Mouse (Mus musculus) thymus, postnatal 4 days (tissue): Measurements from ENCODE around the gene Dbn1.

Experiments
- DNase-seq: peaks from one replicate; pipeline ENCODE4 v3.0.0; 2021

Gene Dbn1

GRCm38 (mm10) chr13:55475750-55476149 lies 12.2 kb downstream of the Dbn1 start:
- DNase-seq: no peak

GRCm38 (mm10) chr13:55474621-55475069 lies 13.3 kb downstream of the Dbn1 start:
- no peak for DNase-seq

GRCm38 (mm10) chr13:55473961-55474360 lies 13.9 kb downstream of the Dbn1 start:
- no peak for DNase-seq

- DNase-seq: peak; percentile 72
Observed at GRCm38 (mm10) chr13:55473076-55473831, 14.7 kb downstream of the Dbn1 start.

- peak; percentile 68 for DNase-seq
Observed at GRCm38 (mm10) chr13:55472132-55473022, 15.5 kb downstream of the Dbn1 start.

GRCm38 (mm10) chr13:55471819-55472131 lies 16.1 kb downstream of the Dbn1 start:
- no peak for DNase-seq

GRCm38 (mm10) chr13:55471156-55471818 lies 16.6 kb downstream of the Dbn1 start:
- DNase-seq: peak; percentile 91

GRCm38 (mm10) chr13:55470372-55470771 lies 17.5 kb downstream of the Dbn1 start:
- peak; percentile 28 for DNase-seq

GRCm38 (mm10) chr13:55468851-55469560 lies 18.9 kb downstream of the Dbn1 start:
- peak; percentile 29 for DNase-seq

GRCm38 (mm10) chr13:55465830-55466440 lies 22.0 kb downstream of the Dbn1 start:
- DNase-seq: peak; percentile 21

GRCm38 (mm10) chr13:55465184-55465583 lies 22.7 kb downstream of the Dbn1 start:
- DNase-seq: peak; percentile 28

GRCm38 (mm10) chr13:55464027-55464884 lies 23.7 kb downstream of the Dbn1 start, which contains the start of gene Prr7:
Prr7 (plus strand) TSS chr13:55464267.
- DNase-seq: peak; percentile 82

GRCm38 (mm10) chr13:55463399-55464026 lies 24.4 kb downstream of the Dbn1 start:
- no peak for DNase-seq

GRCm38 (mm10) chr13:55462965-55463364 lies 24.9 kb downstream of the Dbn1 start:
- DNase-seq: peak; percentile 25

- no peak for DNase-seq
Observed at GRCm38 (mm10) chr13:55451785-55452549, 35.9 kb downstream of the Dbn1 start.

GRCm38 (mm10) chr13:55451296-55451695 lies 36.6 kb downstream of the Dbn1 start:
- DNase-seq: no peak

GRCm38 (mm10) chr13:55450511-55450980 lies 37.4 kb downstream of the Dbn1 start:
- no peak for DNase-seq

GRCm38 (mm10) chr13:55449679-55450441 lies 38.1 kb downstream of the Dbn1 start:
- peak; percentile 72 for DNase-seq

- DNase-seq: peak; percentile 58
Observed at GRCm38 (mm10) chr13:55449205-55449604, 38.7 kb downstream of the Dbn1 start.
